Mouse (Mus musculus) gastrocnemius, postnatal 10 days (tissue): Measurements from ENCODE around the gene Ccdc191. TPM values are rescaled to one million over a fixed set of nuclear protein-coding genes. Genes with fewer than 3 reads are reported as not detected.

Experiments
- DNase-seq: peaks from one replicate; pipeline ENCODE4 v3.0.0; 2021; ENCODE audit warnings: mixed read lengths
- microRNA-seq, 2 experiments: library from miRNA; unstranded; fragments of <30 nt; microRNA quantifications; one replicate each; pipeline ENCODE4 v1.2.0; 2021
- total RNA-seq, 2 experiments: library from RNA; stranded (reverse); gene quantifications; 2 replicates each; pipeline ENCODE4 v1.2.3; 2021

Gene Ccdc191
- total RNA-seq, 2 experiments from 2014 or later: 0.80 to 2.1 TPM

DNA sequence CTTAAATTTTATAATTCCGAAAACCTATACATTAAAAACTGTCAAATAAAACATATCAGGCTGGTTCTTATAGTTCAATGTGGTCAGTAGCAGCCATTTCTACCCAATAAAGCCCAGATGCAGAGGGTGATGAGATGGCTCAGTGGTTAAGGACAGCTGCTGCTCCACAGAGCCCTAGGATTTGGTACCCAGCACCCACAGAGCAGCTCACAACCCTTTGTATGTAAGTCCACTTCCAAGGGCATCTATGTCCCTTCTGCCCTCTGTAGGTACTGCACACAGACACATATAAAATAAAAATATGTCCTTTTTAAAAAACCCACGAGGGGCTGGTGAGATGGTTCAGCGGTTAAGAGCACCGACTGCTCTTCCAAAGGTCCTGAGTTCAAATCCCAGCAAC lies 96.7 kb downstream of the Ccdc191 start:
- DNase-seq: no peak

DNA sequence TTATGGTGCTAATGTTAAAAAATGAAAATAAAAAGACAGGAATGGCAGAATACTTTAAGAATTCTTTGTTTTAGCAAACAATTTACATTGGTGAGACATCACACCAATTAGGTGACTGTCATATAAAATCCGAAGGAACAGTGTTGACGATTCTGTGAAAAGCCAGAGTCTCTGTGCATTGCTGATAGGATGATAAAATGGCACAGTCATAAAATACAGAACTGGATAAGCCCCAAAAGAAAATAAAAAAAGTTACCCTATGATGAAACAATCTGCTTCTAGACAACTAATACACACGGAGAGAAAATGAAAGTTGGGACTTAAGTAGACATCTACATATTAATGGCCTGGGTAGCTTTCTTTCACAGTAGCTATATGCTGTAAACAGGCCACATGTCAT lies 105.0 kb downstream of the Ccdc191 start:
- DNase-seq: no peak

DNA sequence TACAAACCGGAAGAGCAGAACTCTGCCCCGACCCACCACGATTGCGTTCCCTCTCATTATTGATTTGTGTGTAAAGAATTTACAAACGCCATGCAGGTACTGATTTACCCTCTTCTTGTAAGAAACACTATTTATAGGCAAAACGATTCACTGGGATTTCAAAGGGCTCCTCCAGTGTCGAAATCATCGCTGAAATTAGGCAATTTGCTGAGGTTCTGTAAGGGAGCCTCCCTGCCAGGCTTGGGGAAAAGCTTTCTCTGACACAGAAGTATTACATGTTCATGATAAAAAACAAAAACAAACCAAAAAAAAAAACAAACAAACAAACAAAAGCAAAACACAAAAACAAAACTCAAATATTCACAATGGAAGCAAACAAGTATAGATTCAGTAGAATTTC lies 109.5 kb downstream of the Ccdc191 start:
- no peak for DNase-seq

DNA sequence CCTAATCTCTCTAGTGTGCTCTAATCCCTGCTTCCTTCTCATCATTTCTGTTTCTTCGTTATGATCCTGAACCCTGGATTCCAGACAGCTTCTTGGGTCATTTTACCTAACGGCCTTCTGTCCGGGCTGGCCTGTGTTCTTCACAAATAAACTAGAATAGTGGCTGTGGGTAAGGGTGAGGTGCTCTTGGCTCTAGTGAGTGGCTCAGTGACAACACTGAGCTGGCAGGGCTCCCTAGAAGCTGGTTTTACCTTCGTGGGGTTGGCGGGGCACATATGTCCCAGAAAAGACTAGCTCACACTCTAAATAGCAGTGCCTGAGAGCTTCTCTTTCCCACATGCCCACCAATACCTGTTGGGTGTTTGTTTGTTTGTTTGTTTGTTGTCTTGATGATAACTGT lies 109.9 kb downstream of the Ccdc191 start:
- no peak for DNase-seq

- DNase-seq: no peak
Observed at GRCm38 (mm10) chr16:44002086-44002485, 112.5 kb downstream of the Ccdc191 start.

DNA sequence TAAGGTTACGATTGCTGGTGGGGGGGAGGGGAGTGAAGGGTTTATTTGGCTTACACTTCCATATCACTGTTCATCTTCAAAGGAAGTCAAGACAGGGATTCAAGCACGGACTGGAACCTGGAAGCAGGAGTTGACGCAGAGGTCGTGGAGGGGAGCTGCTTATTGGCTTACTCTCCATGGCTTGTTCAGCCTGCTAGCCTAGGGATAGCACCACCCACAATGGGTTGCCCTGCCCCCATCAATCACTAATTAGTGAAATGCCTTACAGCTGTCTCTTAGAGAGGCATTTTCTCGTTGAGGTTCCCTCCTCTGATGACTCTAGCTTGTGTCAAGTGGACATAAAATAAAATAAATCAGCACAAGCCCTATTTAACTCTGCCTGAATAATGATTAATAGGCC lies 121.4 kb downstream of the Ccdc191 start:
- no peak for DNase-seq

Small RNAs within 50 kb of the gene (microRNA-seq; reads per million reads assigned to microRNA genes)
- gene Mir3470b: 0 reads per million in 2 experiments

Other genes with a start within 250 kb of the Ccdc191 start
- gene Tigit, start 225.7 kb upstream of the Ccdc191 start, total RNA-seq: not detected
- not detected for gene Drd3, start 135.8 kb upstream of the Ccdc191 start, total RNA-seq
- 10 to 100 TPM in 1 of 2 experiments, 1 to 10 TPM in 1; 7.4 to 17.5 TPM for gene Qtrt2, start 37.0 kb downstream of the Ccdc191 start, total RNA-seq
- under 1 TPM; 0.41 to 0.59 TPM for gene Zdhhc23, start 90.0 kb downstream of the Ccdc191 start, total RNA-seq
- gene Gramd1c, start 173.5 kb downstream of the Ccdc191 start, total RNA-seq: 1 to 10 TPM; 1.4 to 1.7 TPM
- gene Atp6v1a, start 249.9 kb downstream of the Ccdc191 start, total RNA-seq: 10 to 100 TPM; 40.0 to 45.3 TPM